Mouse (Mus musculus) lung, adult 2 months (tissue): ENCODE results near the gene Trarg1.

Experiments
- CTCF ChIP-seq: fragments of 200-500 bp; IDR thresholded peaks from 2 replicates; pipeline ENCODE4 v1.5.1; 2011; ENCODE audit warnings: mild to moderate bottlenecking, low read length, control low read depth; ENCODE audit not compliant: insufficient read depth
- POLR2A ChIP-seq: fragments of 200-500 bp; IDR thresholded peaks from 2 replicates; pipeline ENCODE4 v1.6.1; 2011; ENCODE audit warnings: low read depth, mild to moderate bottlenecking, control low read depth, low read length, borderline replicate concordance; ENCODE audit errors: extremely low read depth

- no peak for TF ChIP-seq POLR2A
- no peak for TF ChIP-seq CTCF
These were observed 29.3 kb downstream of the Trarg1 start for GRCm38 (mm10) chr11:76708881-76709280.
